Mouse (Mus musculus) telencephalon, adult 2 months (tissue): ENCODE data around the gene Mfsd9.

Experiments used
- DNase-seq: peaks from one replicate; pipeline ENCODE4 v3.0.0-alpha.2; 2011; ENCODE audit warnings: low read depth, low spot score

Gene Mfsd9

DNA sequence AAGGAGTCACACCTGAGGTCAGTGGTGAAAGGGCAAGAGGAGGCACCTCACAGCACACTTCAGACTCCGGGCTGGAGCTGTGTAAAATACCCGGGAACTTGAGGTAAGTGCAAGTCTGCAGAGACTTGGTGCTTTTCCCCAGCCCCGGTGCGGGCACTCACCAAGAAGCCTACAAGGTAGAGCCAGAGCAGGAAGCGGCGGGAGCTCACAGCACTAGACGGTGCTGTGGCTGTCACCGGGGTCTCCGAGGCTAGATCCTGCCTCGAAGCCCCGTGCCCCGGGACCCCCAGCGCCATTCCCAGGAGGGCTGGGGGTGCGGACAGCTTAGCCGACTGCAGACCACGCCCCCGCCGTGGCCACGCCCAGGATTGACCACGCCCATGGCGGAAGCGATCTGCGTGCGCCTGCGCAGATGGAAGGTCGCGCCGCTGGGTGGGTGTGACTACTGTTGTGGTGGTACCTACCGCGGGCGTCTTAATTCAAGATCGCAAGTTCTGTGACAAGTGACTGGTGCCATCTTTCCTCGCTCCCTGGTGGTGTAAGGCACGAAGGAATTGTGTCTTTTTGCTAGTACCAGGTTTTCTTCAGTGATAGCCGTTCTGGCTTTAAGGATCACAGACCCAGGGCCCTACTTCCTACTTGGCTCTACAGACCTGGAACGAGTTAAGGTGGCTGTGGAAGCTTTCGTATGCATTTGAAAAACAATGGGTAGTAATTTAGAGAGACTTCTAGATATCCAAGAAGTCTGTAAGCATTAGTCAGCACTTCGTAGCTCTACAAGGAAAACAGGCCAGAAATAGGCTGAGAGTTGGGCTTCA lies at the start of gene Mfsd9:
Gene Mfsd9, minus strand, starts transcription at position 364 of the 818 bp plus-strand sequence.
- peak; percentile 80 for DNase-seq

DNA sequence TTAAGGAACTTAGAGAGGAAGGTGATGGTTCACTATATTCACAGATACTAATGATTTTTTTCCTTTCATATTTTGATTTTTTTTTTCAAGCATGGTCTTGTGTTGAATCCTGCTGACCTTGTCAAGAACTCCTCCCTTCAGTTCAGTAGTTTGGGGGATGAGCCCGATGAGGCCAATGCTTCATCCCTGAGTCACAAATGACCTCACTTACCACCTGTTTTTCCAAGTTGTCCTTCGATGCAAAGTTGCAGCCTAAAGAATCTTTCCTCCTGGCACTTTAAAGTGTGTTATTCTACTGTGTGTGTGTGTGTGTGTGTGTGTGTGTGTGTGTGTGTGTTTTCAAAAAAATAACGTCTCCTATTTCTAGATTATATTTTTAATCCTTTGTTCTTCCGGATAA lies 45.0 kb upstream of the Mfsd9 start:
- DNase-seq = no peak

DNA sequence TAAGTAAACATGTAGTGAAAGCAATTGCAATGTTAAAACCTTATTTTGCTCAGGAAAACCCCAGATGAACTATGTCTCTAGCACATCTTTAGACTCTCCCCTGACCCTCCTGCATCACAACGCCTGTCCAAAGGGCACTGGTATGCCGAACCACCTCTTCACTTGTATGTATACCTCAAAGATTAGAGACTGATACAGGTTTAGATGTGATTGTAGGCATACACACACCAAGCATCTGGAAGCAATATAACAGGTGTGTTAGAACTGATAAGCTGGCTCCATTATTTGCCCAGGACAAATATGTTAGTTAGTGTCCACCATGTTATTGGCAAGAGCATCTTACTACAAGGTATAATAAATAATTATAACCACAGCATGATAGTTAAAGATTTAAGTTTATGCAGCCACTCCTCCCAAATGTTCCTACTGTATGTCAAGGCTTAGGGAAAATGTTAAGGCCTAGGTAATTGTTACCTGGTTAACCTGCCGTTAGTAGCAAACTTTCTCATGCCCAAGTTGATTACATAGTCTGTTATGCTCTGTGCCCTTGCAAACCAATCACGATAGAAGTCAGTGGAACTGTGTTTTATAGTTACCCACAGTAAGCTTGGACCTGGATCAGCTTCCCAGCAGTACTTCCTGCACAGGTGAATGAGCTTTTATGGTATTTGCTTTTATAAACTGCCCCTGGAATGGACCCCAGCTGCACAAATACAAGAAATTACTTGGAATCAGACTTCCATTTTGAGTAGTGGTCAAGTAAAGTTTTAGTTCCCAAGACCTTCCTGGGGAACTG lies 40.4 kb upstream of the Mfsd9 start:
- DNase-seq = no peak

DNA sequence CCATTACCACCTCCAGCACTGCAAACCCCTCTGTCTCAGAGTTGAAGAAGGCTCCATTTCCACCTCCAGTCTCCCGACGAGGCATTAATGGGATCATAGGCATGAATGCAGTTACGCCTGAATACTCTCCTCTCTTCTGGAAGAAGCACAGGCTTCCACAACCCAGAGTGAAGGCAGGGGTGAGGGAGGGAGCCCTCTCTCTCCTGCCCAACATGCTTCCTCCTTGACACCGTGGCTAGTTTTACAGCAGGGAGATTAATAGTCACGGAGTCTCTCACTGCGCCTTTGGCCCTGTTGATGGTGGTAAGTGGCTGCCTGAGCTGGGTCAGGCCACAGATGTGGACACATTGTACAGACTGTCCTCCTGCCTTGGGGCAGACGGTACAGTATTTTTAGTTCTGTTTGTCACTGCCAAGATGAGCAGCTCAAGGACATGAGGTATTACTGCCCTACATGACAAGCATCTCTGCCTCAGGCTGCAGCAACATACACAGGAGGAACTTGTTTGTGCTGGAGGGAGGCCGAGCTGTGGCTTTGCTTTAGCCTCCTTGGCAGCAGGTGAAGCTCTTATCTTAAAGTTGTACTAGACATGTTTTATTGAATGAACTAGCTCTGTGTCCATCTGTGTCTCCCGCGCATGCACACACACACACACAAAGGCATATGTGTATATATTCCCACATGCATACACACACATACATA lies 38.9 kb upstream of the Mfsd9 start:
- no peak for DNase-seq

DNA sequence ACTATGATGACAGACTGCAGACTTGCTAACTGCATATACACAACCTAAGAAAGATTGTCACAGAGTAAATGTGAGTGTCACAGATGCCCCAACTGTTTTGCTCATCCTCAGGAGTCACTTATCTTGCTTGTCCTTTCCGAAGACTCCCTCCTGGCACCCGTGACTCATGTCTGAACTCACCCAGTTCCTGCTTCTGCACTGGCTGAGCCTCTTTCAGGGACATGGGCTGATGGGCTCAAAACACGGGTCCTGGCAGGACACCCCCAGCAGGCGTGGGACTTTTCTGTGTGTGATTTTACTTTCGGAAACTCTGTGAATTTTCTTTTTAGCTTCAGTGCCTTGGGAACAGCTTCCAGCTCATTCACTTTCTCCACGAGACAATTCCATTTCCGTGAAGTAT lies 35.3 kb upstream of the Mfsd9 start:
- no peak for DNase-seq

DNA sequence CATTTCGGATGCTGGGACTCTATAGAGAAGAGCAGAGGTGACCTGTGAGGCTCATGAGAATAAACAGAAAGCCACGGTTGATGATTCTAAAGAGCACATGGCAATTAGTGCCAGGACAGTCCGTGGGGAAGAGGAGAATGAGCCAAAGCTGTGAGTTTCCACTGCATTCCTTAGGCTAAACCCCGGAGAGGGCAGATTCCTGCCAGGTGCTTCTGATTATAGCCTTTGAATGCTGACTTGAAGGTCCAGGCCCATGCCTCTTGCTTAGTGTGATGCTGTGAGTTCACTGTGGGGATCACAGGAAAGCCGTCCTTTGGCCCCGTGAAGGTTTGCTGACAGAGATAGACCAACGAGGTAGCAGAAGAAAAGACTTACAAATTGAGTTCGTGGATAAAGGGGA lies 34.4 kb upstream of the Mfsd9 start:
- DNase-seq = no peak

DNA sequence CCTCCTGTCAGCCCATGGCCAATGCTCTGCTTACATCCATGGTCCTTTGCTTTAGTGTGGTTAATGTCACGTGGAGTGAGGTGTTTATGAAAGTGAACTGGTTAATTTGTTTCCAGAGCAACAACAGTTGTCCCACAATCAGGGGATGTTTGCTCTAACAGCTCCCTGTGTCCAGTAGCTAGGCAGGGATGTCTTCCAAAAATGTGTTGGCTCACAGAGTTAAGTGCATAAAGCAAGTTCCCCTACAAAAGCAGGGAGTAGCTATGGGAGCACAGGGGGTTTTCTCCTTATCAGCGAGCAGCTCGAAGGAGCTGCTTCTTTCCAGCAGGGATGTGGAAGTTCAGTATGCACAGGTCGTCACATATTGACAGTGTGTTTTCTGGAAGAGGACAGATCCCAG lies 34.0 kb upstream of the Mfsd9 start:
- no peak for DNase-seq

DNA sequence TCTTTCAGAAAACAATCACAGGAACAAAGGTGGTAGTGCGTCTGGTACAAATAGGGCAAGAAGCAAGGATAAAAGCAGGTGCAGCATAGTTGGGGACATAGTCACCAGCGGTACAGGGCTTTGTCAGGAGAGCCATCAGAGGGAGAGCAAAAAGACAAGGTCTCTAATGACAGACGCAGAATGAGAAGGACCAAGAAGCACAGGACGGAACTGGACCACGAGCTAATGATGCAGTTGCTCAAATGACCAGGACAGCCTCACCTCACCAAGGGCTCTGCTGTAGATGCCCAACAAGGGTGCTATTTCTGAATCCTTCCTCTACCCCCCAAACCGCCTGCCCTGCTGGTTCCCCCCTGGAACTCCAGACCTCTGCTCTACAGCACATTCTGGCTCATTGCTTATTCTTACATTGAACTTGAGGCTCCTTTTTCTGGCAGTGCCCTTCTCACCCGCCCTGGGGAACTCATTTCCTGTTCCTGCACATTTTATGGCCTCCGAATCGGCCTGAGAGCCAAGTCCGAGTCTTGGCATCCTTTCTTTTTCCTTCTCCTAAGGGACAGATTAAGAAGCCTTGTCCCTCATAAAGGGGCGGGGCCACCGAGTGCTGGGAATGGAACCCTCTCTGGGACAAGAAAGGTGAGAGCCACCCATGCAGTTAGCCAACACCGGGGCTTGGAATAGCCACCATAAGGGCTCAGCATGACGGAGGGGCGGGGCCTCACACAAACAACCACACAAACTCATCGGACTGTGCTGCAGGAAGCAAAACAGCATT lies 24.8 kb upstream of the Mfsd9 start:
- DNase-seq = no peak

DNA sequence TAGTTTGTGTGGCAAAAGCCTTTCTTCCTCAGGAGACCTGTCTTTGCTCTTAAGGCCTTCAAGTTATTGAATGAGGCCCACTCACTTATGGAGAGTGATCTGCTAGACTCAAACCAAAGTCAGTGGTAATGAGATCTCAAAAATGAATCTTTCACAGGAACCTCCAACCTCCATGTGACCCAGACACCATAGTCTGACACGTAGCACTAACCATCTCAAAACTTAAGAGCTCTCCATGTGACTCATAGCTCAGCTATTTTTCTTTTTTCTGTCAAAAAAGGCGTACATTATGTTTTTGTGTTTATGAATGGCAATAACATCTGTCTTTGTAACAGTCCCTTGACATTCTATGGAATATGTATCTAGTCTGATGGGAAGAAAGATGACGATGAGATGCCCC lies 18.2 kb upstream of the Mfsd9 start:
- DNase-seq = no peak

DNA sequence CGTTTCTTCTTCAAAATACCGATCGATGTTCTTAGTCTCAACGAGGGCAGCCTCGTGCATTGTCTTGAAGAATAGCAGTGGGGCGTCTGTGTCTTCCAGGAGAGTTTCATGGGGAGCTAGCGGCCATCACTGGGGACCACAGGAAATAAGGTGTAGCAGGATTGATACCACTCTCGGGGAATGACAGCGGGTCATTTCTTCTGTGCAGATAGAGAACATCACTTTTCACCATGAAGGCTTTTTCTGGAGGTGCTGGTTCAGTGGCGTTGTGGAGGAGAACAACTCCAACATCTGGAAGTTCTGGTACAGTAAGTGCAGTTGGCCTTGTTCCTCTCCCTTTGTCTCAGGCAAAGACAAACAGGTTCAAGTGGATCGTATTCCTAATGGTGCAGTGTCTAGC lies 15.4 kb upstream of the Mfsd9 start:
- DNase-seq = no peak

DNA sequence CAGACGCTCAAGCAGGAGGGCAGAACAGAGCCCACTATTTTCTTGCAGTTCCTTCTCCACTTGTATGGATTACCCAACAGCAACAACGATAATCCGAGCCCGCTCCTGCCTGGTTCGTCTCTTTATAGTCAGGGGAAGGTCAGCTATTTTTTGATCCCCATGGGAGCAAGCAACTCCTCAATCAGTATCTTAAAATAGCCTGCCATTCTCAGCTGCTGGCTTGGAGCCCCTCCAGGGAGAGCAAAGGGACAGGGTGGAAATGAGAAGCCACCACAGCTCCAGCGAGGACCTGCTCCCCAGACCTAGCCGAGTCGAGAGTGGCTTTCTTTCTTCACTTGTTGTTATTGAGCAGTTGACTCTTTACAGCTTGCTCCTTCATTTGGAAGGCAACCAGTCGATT lies 14.9 kb upstream of the Mfsd9 start, which contains the start of gene Tmem182:
Gene Tmem182, plus strand, starts transcription at position 251 of the 400 bp plus-strand sequence.
- DNase-seq = no peak

DNA sequence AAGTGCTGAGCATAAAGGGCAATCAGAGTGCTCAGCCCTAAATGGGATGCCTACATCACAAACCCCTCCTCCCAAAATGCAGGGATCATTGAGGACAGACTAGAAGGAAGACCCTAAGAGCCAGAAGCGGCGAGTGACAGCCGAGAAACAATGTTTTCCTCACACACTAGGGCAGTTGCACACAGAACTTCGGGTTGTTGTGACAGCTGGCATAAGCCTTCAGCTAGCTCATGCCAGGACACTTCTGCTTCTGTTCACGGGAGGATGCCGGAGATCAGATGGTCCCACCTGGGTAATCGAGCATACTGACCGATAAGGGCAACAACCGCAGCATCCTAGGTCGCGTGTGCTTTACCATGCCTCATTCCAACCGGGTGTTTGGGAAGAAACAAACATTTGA lies 13.6 kb upstream of the Mfsd9 start:
- DNase-seq = no peak

DNA sequence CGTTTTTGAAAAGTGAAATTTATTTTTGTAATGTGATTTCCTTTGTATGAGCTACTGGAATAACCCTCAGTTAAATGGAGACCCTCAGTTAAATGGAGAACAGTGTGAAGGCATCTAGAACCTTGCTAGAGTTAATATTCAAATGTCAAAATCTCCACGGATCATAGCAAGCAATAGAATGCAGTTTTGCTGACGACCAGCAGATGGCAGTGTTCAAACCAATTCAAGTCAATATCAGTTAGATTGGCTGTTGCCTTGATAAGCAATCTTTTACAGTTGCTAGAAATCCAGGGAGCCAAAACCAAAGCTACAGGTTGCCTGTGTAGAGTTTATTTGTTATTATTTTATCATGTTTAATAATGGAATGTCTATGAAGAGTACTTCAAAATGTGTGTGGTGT lies 12.3 kb upstream of the Mfsd9 start:
- DNase-seq = peak; percentile 52

DNA sequence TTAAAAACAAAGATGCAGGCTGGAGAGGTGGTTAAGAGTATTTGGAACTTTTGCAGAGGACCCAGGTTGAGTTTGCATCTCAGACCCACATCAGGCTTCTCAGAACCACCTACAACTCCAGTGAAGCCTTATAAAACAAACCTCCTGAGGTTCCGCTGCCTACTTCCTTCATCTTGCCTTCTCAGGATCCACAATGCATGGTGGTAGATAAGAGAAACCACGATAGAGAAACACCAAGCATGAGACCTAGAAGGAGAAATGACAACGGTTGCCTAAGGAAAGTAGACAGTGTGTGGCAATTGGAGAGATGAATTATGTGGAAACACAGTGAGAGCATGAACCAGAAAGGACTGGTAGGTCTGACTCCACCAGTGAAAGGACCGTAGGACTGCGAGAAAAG lies 10.4 kb upstream of the Mfsd9 start:
- DNase-seq = no peak

DNA sequence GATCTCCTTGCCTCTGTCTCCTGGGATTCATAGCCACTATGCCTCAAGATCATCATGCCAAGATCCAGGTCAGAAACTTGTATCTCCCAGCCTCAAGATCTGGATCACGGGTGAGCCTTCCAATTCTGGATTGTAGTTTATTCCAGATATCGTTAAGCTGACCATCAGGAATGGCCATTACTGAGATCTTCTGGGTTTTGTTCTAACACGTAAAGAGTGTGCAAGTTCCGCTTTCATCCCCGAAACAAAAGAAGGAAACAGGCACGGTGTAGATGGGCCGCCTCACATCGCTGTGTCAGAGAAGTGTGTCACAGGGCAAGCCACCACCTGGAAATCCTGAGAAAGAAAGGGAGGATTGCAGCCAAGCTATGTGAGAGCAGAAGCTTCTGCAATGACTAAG lies 8.6 kb upstream of the Mfsd9 start:
- no peak for DNase-seq

DNA sequence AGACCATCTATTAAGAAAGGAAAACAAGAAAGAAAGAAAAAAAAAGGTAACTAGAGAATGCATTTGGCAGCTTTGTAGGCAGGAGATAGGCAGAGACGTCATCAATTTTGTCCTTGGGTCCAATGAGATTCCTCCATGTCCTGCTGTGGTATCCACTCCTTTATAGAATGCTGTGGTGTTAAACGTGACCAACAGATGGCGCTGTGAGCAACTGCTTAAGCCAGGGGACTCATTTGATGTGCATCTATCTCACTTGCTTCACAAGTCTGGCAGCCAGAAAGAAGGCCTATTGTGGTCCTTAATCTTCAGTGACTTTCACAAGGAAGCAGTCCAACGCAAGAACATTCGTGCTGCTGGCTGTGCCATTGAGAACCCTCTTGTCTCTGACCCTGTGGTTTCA lies 6.9 kb upstream of the Mfsd9 start:
- DNase-seq = no peak

DNA sequence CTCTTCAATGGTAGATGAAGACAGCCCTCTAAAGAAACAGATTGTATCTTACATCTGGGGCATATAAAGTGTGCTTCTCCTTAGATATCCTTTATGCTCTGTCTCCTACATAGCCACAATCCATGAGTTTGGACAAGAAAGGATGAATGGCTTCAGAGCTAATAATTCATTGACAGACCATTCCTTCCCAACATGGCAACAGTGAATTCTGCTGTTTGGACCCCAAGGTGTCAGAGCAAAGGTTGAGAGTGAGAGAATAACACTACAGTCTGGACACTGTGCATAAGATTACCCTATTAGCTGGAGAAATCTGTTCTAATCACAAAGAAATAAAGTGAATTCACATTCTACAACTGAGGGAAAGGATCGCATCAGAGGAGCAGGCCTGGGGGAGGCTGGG lies 5.0 kb upstream of the Mfsd9 start:
- DNase-seq = no peak

DNA sequence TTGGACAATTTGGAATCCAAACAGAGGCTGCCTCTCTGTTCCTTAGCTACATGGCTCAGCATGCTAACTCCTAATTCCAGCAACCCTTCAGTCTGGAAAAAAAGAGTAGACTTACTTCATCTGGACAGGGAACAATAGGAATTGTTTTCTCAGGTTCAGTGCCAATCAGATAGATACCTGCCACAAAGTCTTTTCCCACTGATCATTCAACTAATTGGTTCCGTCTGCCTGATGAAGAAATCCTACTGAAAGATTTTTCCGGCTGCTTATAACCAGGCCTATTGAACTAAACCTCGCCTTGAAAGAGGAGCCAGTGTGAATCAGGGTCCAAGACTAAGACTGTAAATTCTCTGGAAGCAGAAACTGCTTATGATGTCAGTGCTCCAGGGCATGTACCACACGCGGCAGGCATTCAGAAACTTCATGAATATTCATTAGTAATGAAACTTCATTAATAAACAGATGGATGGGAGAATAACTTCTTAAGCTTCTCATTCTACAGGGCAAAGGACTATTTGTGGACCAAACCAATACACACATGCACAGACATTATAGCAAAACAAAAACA lies 737 bp downstream of the Mfsd9 start:
- no peak for DNase-seq

DNA sequence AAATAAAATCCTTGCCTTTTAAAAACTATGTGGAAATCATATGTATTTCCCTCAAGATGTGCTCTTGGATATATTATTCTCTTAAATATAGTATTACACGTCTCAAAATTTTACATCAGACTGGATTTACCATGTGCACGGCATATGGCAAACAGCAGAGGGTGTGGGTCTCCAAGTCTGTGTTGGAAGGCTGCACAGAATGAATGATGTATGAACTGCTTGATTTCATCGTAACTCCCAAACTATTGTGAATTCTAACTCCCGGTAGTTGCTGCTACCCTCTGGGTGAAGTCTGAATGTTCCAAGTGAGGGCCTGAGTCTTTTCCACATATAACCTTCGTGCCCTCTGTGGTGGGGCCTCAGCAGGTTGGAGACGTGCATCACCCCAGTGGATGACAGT lies 1.5 kb downstream of the Mfsd9 start:
- no peak for DNase-seq

DNA sequence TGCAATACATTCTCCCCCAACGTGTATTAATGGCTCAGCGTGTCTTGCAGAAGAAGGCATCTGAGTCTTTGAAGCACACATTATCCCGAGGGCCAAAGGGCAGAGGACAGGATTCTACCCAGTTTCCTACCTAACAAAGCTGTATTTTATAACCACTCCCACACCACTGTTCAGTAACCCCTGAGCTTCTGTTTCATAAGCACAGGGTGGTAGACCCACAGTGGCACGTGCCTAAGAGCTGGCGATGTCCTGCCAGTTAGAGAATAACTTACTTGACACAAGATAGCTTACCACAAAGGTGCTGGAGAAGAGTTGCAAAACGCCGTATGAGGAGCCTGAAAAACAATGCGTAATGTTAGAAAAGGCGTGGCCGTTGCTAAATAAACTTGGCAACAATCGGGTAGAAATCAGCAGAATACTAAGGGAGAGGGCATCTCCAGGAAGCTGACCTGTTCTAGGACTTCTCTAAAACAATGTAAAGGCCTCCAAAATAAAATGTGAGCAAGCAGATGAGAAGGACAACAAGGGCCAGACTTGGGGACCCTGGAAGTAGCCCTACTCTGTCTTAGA lies 4.5 kb downstream of the Mfsd9 start:
- no peak for DNase-seq

DNA sequence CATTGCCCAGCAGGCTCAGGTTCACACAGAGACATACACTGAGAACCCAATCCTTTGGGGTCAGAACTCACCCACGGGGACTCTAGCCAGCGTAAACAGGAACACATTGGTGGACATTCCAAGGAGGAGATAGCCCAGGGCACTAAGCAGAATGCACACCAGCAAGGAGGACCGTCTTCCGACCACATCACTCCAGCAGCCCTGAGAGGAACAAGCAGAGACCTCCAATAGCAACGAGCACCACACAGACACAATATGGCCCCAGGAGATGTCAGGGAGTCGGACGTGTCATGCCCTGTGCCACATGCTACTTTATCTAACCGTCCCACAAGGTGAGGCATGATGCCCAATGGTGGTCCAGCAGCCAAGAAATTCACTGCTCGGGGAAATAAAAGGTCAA lies 6.2 kb downstream of the Mfsd9 start:
- no peak for DNase-seq
